Mouse (Mus musculus) G1E (cell line): ENCODE data around the gene Cyp1a2. TPM values are rescaled to one million over a fixed set of nuclear protein-coding genes. Genes with fewer than 3 reads are reported as not detected.

Source experiments
- ATAC-seq: 2 replicates; pipeline ENCODE4 v1.8.0; 2016; ENCODE audit warnings: mild to moderate bottlenecking; ENCODE audit not compliant: insufficient number of reproducible peaks, poor library complexity, low FRiP score, severe bottlenecking; ENCODE audit errors: extremely low read depth
- DNase-seq: peaks from one replicate; pipeline ENCODE4 v3.0.0; 2012; ENCODE audit warnings: low spot score
- H3K27me3 ChIP-seq: 2 replicates; pipeline ENCODE4 v1.6.1; 2012; ENCODE audit warnings: mild to moderate bottlenecking, low read length, inconsistent platforms; ENCODE audit not compliant: insufficient read depth
- H3K36me3 ChIP-seq: replicated peaks from 2 replicates; pipeline ENCODE3; 2012; ENCODE audit warnings: mild to moderate bottlenecking, inconsistent platforms
- H3K4me1 ChIP-seq: 2 replicates; pipeline ENCODE4 v1.6.1; 2012; ENCODE audit warnings: low read depth, low read length, inconsistent platforms, mixed read lengths; ENCODE audit not compliant: insufficient read depth
- H3K4me3 ChIP-seq: 2 replicates; pipeline ENCODE4 v1.5.1; 2012; ENCODE audit warnings: low read depth, mild to moderate bottlenecking, inconsistent platforms, low read length, moderate library complexity, mixed read lengths
- H3K9me3 ChIP-seq: replicated peaks from 2 replicates; pipeline ENCODE4 v1.6.1; 2012; ENCODE audit warnings: inconsistent platforms
- CTCF ChIP-seq: IDR thresholded peaks from 2 replicates; pipeline ENCODE4 v1.5.1; 2012; ENCODE audit warnings: low read depth, low read length, inconsistent platforms, mixed read lengths
- GATA1 ChIP-seq: IDR thresholded peaks from 2 replicates; pipeline ENCODE4 v1.6.1; 2012; ENCODE audit warnings: borderline replicate concordance, low read length, inconsistent platforms, mixed read lengths
- GATA2 ChIP-seq: IDR thresholded peaks from 2 replicates; pipeline ENCODE4 v1.6.1; 2012; ENCODE audit warnings: low read depth, low read length, inconsistent platforms, borderline replicate concordance
- POLR2AphosphoS5 ChIP-seq: IDR thresholded peaks from 2 replicates; pipeline ENCODE4 v1.6.1; 2012; ENCODE audit warnings: low read depth, low read length, inconsistent platforms; ENCODE audit not compliant: insufficient replicate concordance
- TAL1 ChIP-seq: conservative IDR thresholded peaks from 2 replicates; pipeline ENCODE4 v1.6.1; 2012; ENCODE audit warnings: low read depth, low read length, inconsistent platforms, mixed read lengths
- polyA plus RNA-seq: library from polyadenylated mRNA; stranded (reverse); fragments of >175 nt; gene quantifications from 2 replicates; pipeline ENCODE4 v1.2.3, GENCODE M21; 2012
- total RNA-seq, 2 experiments: library from RNA; stranded (forward) in 1 of 2; stranded (reverse) in 1 of 2; fragments of 200-1000 nt in 1 of 2; fragments of >200 nt in 1 of 2; fragmentation: Nextera tagmentation in 1 of 2; gene quantifications; 2 replicates each; pipeline ENCODE4 v1.2.3; 2014 to 2017

Gene Cyp1a2
- total and polyA plus RNA-seq, 3 experiments, result not detected

- Histone ChIP-seq H3K36me3 (peaks cover 87% of the 10 kb centered on the region), H3K9me3 (no peaks in the 10 kb centered on the region), H3K27me3 (no peaks in the 10 kb centered on the region), H3K4me1 (peaks cover 91% of the 10 kb centered on the region), H3K4me3 (peak overlapping the region; percentile 69; the same call in 1 of the 2 replicates)
- ATAC-seq, result no peak
- TF ChIP-seq CTCF (no peak), POLR2AphosphoS5 (no peak), TAL1 (no peak), GATA1 (no peak), GATA2 (no peak)
- no peak for DNase-seq
Measured at GRCm38 (mm10) chr9:57639661-57640328, 43.7 kb downstream of the Cyp1a2 start.

GRCm38 (mm10) chr9:57638651-57639459 is 44.6 kb downstream of the Cyp1a2 start:
- Histone ChIP-seq H3K9me3 (no peaks in the 10 kb centered on the region), H3K4me3 (peak overlapping the region; percentile 68; the same call in 1 of the 2 replicates), H3K36me3 (peaks cover 95% of the 10 kb centered on the region), H3K4me1 (peaks cover 94% of the 10 kb centered on the region), H3K27me3 (no peaks in the 10 kb centered on the region)
- TF ChIP-seq GATA1, result no peak
- TF ChIP-seq CTCF, result no peak
- no peak for TF ChIP-seq POLR2AphosphoS5
- no peak for TF ChIP-seq GATA2
- no peak for TF ChIP-seq TAL1
- DNase-seq (peak; percentile 75), ATAC-seq (no peak)

GRCm38 (mm10) chr9:57637741-57638322 is 45.7 kb downstream of the Cyp1a2 start:
- ATAC-seq (no peak), DNase-seq (peak; percentile 77)
- H3K27me3 ChIP-seq, result no peaks in the 10 kb centered on the region
- no peak for TF ChIP-seq GATA1
- H3K4me3 ChIP-seq, result peak overlapping the region; percentile 68; the same call in 1 of the 2 replicates
- peaks cover 95% of the 10 kb centered on the region for H3K36me3 ChIP-seq
- peaks cover 93% of the 10 kb centered on the region for H3K4me1 ChIP-seq
- H3K9me3 ChIP-seq, result no peaks in the 10 kb centered on the region

GRCm38 (mm10) chr9:57637272-57637671 is 46.2 kb downstream of the Cyp1a2 start:
- no peaks in the 10 kb centered on the region for H3K27me3 ChIP-seq
- ATAC-seq (no peak), DNase-seq (no peak)
- peaks cover 89% of the 10 kb centered on the region for H3K4me1 ChIP-seq
- H3K9me3 ChIP-seq, result no peaks in the 10 kb centered on the region
- H3K4me3 ChIP-seq, result peak overlapping the region; percentile 68; the same call in 1 of the 2 replicates
- no peak for TF ChIP-seq POLR2AphosphoS5
- no peak for TF ChIP-seq GATA2
- no peak for TF ChIP-seq TAL1
- no peak for TF ChIP-seq GATA1
- TF ChIP-seq CTCF, result no peak
- H3K36me3 ChIP-seq, result peaks cover 95% of the 10 kb centered on the region

GRCm38 (mm10) chr9:57633481-57634024 is 50.0 kb downstream of the Cyp1a2 start:
- no peak for ATAC-seq
- no peak for TF ChIP-seq CTCF
- TF ChIP-seq TAL1, result no peak
- TF ChIP-seq GATA2, result no peak
- TF ChIP-seq POLR2AphosphoS5, result no peak
- no peak for TF ChIP-seq GATA1
- H3K27me3 ChIP-seq, result no peaks in the 10 kb centered on the region
- peaks cover 96% of the 10 kb centered on the region for H3K36me3 ChIP-seq
- peaks cover 86% of the 10 kb centered on the region for H3K4me1 ChIP-seq
- no peak overlapping the region for H3K4me3 ChIP-seq
- peak; percentile 34 for DNase-seq
- H3K9me3 ChIP-seq, result no peaks in the 10 kb centered on the region

GRCm38 (mm10) chr9:57629118-57629874 is 54.2 kb downstream of the Cyp1a2 start:
- TF ChIP-seq CTCF (peak; percentile 96), GATA1 (no peak)
- peaks cover 67% of the 10 kb centered on the region for H3K4me1 ChIP-seq
- no peak overlapping the region for H3K4me3 ChIP-seq
- H3K9me3 ChIP-seq, result no peaks in the 10 kb centered on the region
- DNase-seq, result peak; percentile 50
- no peaks in the 10 kb centered on the region for H3K27me3 ChIP-seq
- ATAC-seq, result no peak
- peaks cover 100% of the 10 kb centered on the region for H3K36me3 ChIP-seq
